Mouse (Mus musculus) CH12.LX (cell line): ENCODE results near the gene Uqcr10. TPM values are rescaled to one million over a fixed set of nuclear protein-coding genes. Genes with fewer than 3 reads are reported as not detected.

Source experiments
- DNase-seq: peaks from one replicate; pipeline ENCODE4 v3.0.0-alpha.2; 2013; ENCODE audit errors: extremely low read depth
- H3K27ac ChIP-seq: 2 replicates; pipeline ENCODE4 v1.5.1; 2012; ENCODE audit warnings: low read depth, mild to moderate bottlenecking, control low read depth, moderate library complexity; ENCODE audit not compliant: insufficient read depth
- H3K27me3 ChIP-seq: replicated peaks from 2 replicates; pipeline ENCODE3; 2012; ENCODE audit warnings: inconsistent platforms
- H3K36me3 ChIP-seq, 2 experiments: replicated peaks in 1 of 2; 2 replicates each; pipeline versions ENCODE3 to v1.6.1; 2012; ENCODE audit warnings: inconsistent platforms in 1 of 2, low read length in 1 of 2, mild to moderate bottlenecking in 1 of 2, mixed read lengths in 1 of 2, moderate library complexity in 1 of 2; ENCODE audit not compliant: control insufficient read depth in 1 of 2, insufficient read depth in 1 of 2
- H3K4me1 ChIP-seq, 2 experiments: 2 replicates each; pipeline ENCODE4 v1.6.1; 2012; ENCODE audit warnings: inconsistent platforms in 1 of 2, moderate library complexity in 1 of 2; ENCODE audit not compliant: insufficient read depth in 2 of 2, control insufficient read depth in 1 of 2
- H3K4me2 ChIP-seq: 2 replicates; pipeline ENCODE4 v1.6.1; 2012; ENCODE audit warnings: low read depth, mild to moderate bottlenecking, control low read depth; ENCODE audit not compliant: poor library complexity, insufficient read depth, severe bottlenecking
- H3K4me3 ChIP-seq, 3 experiments: fragments of 150-350 bp in 1 of 3; sonication (generic) in 1 of 3; replicated peaks in 1 of 3; 2 replicates each; pipeline versions ENCODE3 to v1.5.1; 2011 to 2012; ENCODE audit warnings: low read depth in 2 of 3, low read length in 2 of 3, mild to moderate bottlenecking in 2 of 3, moderate library complexity in 2 of 3, control low read depth in 1 of 3, improper control_type of control experiment in 1 of 3, inconsistent platforms in 1 of 3, mixed read lengths in 1 of 3; ENCODE audit not compliant: poor library complexity in 1 of 3
- H3K79me2 ChIP-seq: replicated peaks from 2 replicates; pipeline ENCODE4 v1.6.1; 2012; ENCODE audit warnings: mild to moderate bottlenecking, moderate library complexity; ENCODE audit not compliant: control insufficient read depth, poor library complexity, insufficient read depth, severe bottlenecking; ENCODE audit errors: extremely low read depth
- H3K9ac ChIP-seq: 2 replicates; pipeline ENCODE4 v1.6.1; 2012; ENCODE audit warnings: low read depth, mild to moderate bottlenecking, control low read depth, moderate library complexity; ENCODE audit not compliant: insufficient read depth
- H3K9me3 ChIP-seq: replicated peaks from 2 replicates; pipeline ENCODE3; 2012; ENCODE audit warnings: low read length, inconsistent platforms, mixed read lengths
- BHLHE40 ChIP-seq: IDR thresholded peaks from 2 replicates; pipeline ENCODE4 v1.6.1; 2011; ENCODE audit warnings: mild to moderate bottlenecking, low read depth, low read length, improper control_type of control experiment
- CHD2 ChIP-seq: IDR thresholded peaks from 2 replicates; pipeline ENCODE4 v1.6.1; 2011; ENCODE audit warnings: low read length, improper control_type of control experiment
- CTCF ChIP-seq, 2 experiments: IDR thresholded peaks in 1 of 2; conservative IDR thresholded peaks in 1 of 2; 2 replicates each; pipeline ENCODE4 v1.5.1; 2011 to 2012; ENCODE audit warnings: low read depth in 2 of 2, low read length in 2 of 2, improper control_type of control experiment in 1 of 2, inconsistent platforms in 1 of 2, mild to moderate bottlenecking in 1 of 2, moderate library complexity in 1 of 2
- ELF1 ChIP-seq: IDR thresholded peaks from 2 replicates; pipeline ENCODE4 v1.6.1; 2014; ENCODE audit warnings: low read depth, mild to moderate bottlenecking, inconsistent platforms, low read length, improper control_type of control experiment
- EP300 ChIP-seq: IDR thresholded peaks from 2 replicates; pipeline ENCODE4 v1.6.1; 2011; ENCODE audit warnings: low read length, improper control_type of control experiment
- ETS1 ChIP-seq: conservative IDR thresholded peaks from 2 replicates; pipeline ENCODE4 v1.6.1; 2012; ENCODE audit warnings: low read depth, mild to moderate bottlenecking, inconsistent platforms, low read length, improper control_type of control experiment, moderate library complexity
- HCFC1 ChIP-seq: IDR thresholded peaks from 2 replicates; pipeline ENCODE4 v1.6.1; 2012; ENCODE audit warnings: low read depth, mild to moderate bottlenecking, inconsistent platforms, low read length, improper control_type of control experiment
- IRF4 ChIP-seq: IDR thresholded peaks from 2 replicates; pipeline ENCODE4 v1.6.1; 2014; ENCODE audit warnings: low read depth, mild to moderate bottlenecking, inconsistent platforms, low read length, improper control_type of control experiment
- JUND ChIP-seq: conservative IDR thresholded peaks from 2 replicates; pipeline ENCODE4 v1.6.1; 2011; ENCODE audit warnings: low read depth, low read length, improper control_type of control experiment
- KAT2A ChIP-seq: IDR thresholded peaks from 2 replicates; pipeline ENCODE4 v1.6.1; 2012; ENCODE audit warnings: low read length, improper control_type of control experiment, inconsistent platforms; ENCODE audit not compliant: insufficient replicate concordance
- MAFK ChIP-seq: IDR thresholded peaks from 2 replicates; pipeline ENCODE4 v1.6.1; 2011; ENCODE audit warnings: low read length, improper control_type of control experiment; ENCODE audit not compliant: insufficient replicate concordance
- MAZ ChIP-seq: IDR thresholded peaks from 2 replicates; pipeline ENCODE4 v1.6.1; 2012; ENCODE audit warnings: low read depth, mild to moderate bottlenecking, inconsistent platforms, low read length, improper control_type of control experiment, moderate library complexity
- MYC ChIP-seq: IDR thresholded peaks from 2 replicates; pipeline ENCODE4 v1.6.1; 2011; ENCODE audit warnings: low read depth, mild to moderate bottlenecking, improper control_type of control experiment, low read length
- NELFE ChIP-seq: IDR thresholded peaks from 2 replicates; pipeline ENCODE4 v1.6.1; 2011; ENCODE audit warnings: low read depth, low read length, improper control_type of control experiment
- NRF1 ChIP-seq: IDR thresholded peaks from 2 replicates; pipeline ENCODE4 v1.6.1; 2014; ENCODE audit warnings: low read depth, mild to moderate bottlenecking, inconsistent platforms, low read length, improper control_type of control experiment, moderate library complexity
- PAX5 ChIP-seq: IDR thresholded peaks from 2 replicates; pipeline ENCODE4 v1.6.1; 2012; ENCODE audit warnings: low read length, inconsistent platforms, mixed read lengths
- POLR2A ChIP-seq: IDR thresholded peaks from 2 replicates; pipeline ENCODE4 v1.6.1; 2011; ENCODE audit warnings: low read depth, mild to moderate bottlenecking, improper control_type of control experiment, low read length
- RAD21 ChIP-seq: IDR thresholded peaks from 2 replicates; pipeline ENCODE4 v1.6.1; 2011; ENCODE audit warnings: low read depth, mild to moderate bottlenecking, low read length, improper control_type of control experiment, moderate library complexity
- SIN3A ChIP-seq: IDR thresholded peaks from 2 replicates; pipeline ENCODE4 v1.6.1; 2012; ENCODE audit warnings: low read length, improper control_type of control experiment, inconsistent platforms
- SMC3 ChIP-seq: IDR thresholded peaks from 2 replicates; pipeline ENCODE4 v1.6.1; 2011; ENCODE audit warnings: low read depth, low read length, improper control_type of control experiment
- TBP ChIP-seq: conservative IDR thresholded peaks from 2 replicates; pipeline ENCODE4 v1.6.1; 2011; ENCODE audit warnings: low read depth, low read length, improper control_type of control experiment
- USF1 ChIP-seq: IDR thresholded peaks from 2 replicates; pipeline ENCODE4 v1.6.1; 2014; ENCODE audit warnings: low read depth, mild to moderate bottlenecking, inconsistent platforms, low read length, improper control_type of control experiment
- USF2 ChIP-seq: conservative IDR thresholded peaks from 2 replicates; pipeline ENCODE4 v1.6.1; 2011; ENCODE audit warnings: low read depth, low read length, improper control_type of control experiment
- ZKSCAN1 ChIP-seq: IDR thresholded peaks from 2 replicates; pipeline ENCODE4 v1.6.1; 2012; ENCODE audit warnings: low read depth, inconsistent platforms, low read length, improper control_type of control experiment, borderline replicate concordance
- ZMIZ1 ChIP-seq: IDR thresholded peaks from 2 replicates; pipeline ENCODE4 v1.6.1; 2012; ENCODE audit warnings: low read depth, mild to moderate bottlenecking, inconsistent platforms, low read length, improper control_type of control experiment
- ZNF384 ChIP-seq: IDR thresholded peaks from 2 replicates; pipeline ENCODE4 v1.6.1; 2012; ENCODE audit warnings: low read depth, low read length, improper control_type of control experiment, inconsistent platforms
- dilution Hi-C: fragments of 300-500 bp; cut with MboI; formaldehyde crosslinking; loops from 2 replicates; pipeline ENCODE4 v1.14.3; 2020; ENCODE audit warnings: low sequenced_read_pairs; ENCODE audit not compliant: extremely low pct_unique_long_range_greater_than_20kb, extremely low pct_ligation_motif_present
- in situ Hi-C: fragments of 300-500 bp; cut with MboI; formaldehyde crosslinking; loops from 3 replicates; pipeline ENCODE4 v1.14.3; 2019; ENCODE audit warnings: low sequenced_read_pairs, low pct_ligation_motif_present, low pct_unique_long_range_greater_than_20kb, mixed read lengths
- polyA plus RNA-seq: library from polyadenylated mRNA; unstranded; fragments of >175 nt; gene quantifications from 2 replicates; pipeline ENCODE4 v1.2.1, GENCODE M21; 2012; ENCODE audit warnings: low read depth; ENCODE audit not compliant: insufficient read length
- total RNA-seq, 2 experiments: library from RNA; depleted of rRNA; stranded (reverse); fragments of 300-350 nt in 1 of 2; fragments of >200 nt in 1 of 2; gene quantifications; 2 replicates each; pipeline ENCODE4 v1.2.3; 2012 to 2014

Gene Uqcr10
- total and polyA plus RNA-seq, 3 experiments: 740 to 1,522 (median 1,007) TPM

DNA sequence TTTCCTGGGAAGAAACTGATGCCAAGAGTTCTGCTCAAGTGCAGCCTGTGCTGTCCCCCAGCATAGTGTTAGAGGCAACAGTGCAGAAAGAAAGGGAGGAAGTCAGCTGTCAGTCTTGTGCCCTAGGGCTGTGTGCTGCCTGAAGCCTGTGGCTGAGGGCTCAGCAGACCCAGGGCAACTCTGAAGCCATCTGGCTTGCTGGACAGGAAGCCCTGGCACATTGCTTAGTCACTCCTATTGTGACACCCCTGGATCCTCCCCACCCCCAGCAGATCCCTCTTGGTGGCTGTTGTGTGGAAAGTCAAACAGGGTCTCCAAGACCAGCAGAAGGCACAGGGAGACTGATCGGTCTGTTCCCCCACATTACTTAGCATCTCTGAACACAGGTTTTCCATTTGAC lies 29.5 kb downstream of the Uqcr10 start:
- no peaks in the 10 kb centered on the region for H3K9me3 ChIP-seq
- no peaks in the 10 kb centered on the region for H3K79me2 ChIP-seq
- in situ Hi-C loops (no loop called here), dilution Hi-C loops (no loop called here)
- no peak overlapping the region for H3K4me2 ChIP-seq
- H3K4me1 ChIP-seq: no peaks in the 10 kb centered on the region; a peak in 1 of 4 replicates
- H3K9ac ChIP-seq: no peak overlapping the region
- DNase-seq: no peak
- H3K36me3 ChIP-seq: peaks cover 71 to 96% of the 10 kb centered on the region in 2 experiments
- H3K4me3 ChIP-seq: no peak overlapping the region
- TF ChIP-seq BHLHE40 (no peak), ZNF384 (no peak), SMC3 (no peak), MAFK (no peak), USF2 (no peak), EP300 (no peak), ZMIZ1 (no peak), MYC (no peak), CTCF (conservative IDR thresholded peaks at IDR 0.05 in 1 of 2, IDR thresholded peaks at IDR 0.05 in 1 of 2; ENCODE audit: low read depth in 2 of 2, low read length in 2 of 2) (no peak), NRF1 (no peak), POLR2A (no peak), USF1 (no peak), CHD2 (no peak), SIN3A (no peak), MAZ (no peak), TBP (no peak), ETS1 (no peak), HCFC1 (no peak), JUND (no peak)
- H3K27ac ChIP-seq: no peak overlapping the region
- H3K27me3 ChIP-seq: no peaks in the 10 kb centered on the region

DNA sequence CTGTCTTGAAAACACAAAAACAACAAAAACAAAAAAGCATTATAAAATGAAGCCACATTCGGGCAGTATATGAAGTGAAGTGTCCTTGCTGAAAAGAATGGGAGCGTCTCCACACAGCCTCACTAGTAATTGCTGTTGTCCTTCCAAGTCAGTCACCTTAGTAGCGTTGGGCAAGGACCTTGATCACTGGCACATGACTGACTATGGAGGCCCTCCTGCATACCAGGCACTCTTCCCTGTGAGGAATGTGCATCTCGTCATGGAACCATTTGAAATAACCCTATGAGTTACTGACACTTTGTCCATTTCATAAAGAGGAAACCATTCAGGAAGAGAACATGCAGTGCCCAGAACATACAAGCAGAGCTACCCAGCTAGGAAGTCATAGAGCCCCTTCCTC lies 32.4 kb downstream of the Uqcr10 start:
- Histone ChIP-seq H3K9me3 (no peaks in the 10 kb centered on the region), H3K27ac (no peak overlapping the region), H3K36me3 (peaks cover 75 to 94% of the 10 kb centered on the region in 2 experiments), H3K27me3 (no peaks in the 10 kb centered on the region), H3K9ac (no peak overlapping the region), H3K4me2 (no peak overlapping the region), H3K4me3 (no peak overlapping the region), H3K79me2 (no peaks in the 10 kb centered on the region), H3K4me1 (peaks cover 0 to 15% of the 10 kb centered on the region in 2 experiments; a peak in 3 of 4 replicates)
- dilution Hi-C loops (no loop called here), in situ Hi-C loops (no loop called here)
- DNase-seq: no peak
- TF ChIP-seq ZMIZ1 (no peak), PAX5 (no peak), NELFE (no peak), USF1 (no peak), TBP (no peak), ELF1 (no peak), CHD2 (no peak), BHLHE40 (no peak), ZKSCAN1 (no peak), HCFC1 (no peak), KAT2A (no peak), NRF1 (no peak), IRF4 (no peak), MAFK (no peak), RAD21 (no peak)
- TF ChIP-seq, all 38 proteins: peak for 0
